Mouse (Mus musculus): ENCODE data around the gene Gm37240.

Gene Gm37240

DNA sequence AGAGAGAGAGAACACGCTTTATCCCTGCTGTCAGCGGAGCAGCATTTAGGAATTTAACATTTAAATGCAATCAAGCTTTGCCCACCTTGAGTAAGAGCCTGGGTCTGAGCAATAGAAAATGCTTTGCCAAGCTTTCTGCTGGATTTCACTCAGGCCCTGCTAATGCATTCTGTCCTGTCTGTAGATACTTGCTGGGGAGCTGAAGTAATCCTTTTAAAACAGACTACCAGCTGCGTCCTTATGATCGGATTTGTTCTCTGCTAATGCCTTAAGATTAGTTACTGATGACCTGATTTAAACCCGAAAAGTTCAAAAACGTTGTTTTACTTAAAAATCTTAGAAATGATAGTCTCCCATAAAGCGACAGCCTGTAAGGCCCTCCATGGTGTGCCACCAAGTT lies 206.2 kb downstream of the Gm37240 start:
- no peak for DNase-seq (ENCODE audit: low read depth, low spot score)

DNA sequence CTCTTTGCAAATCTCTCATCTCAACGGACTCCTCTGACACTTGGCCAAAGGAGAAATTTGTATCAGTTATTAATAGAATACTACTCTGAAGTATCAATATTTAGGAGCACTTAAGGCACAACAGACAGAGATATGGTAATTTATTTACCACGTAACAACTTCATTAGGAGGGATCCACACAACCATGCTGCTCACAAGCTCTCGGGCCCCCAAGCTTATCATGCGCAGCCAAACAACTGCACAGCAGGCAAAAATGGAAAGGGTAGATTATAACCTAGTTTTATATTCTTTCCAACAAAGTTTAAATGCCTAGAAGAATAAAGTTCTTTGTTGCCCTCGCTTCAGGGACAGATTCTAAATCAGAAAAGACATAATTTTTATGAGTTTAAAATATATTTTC lies 207.4 kb downstream of the Gm37240 start:
- no peak for DNase-seq (ENCODE audit: low read depth, low spot score)

DNA sequence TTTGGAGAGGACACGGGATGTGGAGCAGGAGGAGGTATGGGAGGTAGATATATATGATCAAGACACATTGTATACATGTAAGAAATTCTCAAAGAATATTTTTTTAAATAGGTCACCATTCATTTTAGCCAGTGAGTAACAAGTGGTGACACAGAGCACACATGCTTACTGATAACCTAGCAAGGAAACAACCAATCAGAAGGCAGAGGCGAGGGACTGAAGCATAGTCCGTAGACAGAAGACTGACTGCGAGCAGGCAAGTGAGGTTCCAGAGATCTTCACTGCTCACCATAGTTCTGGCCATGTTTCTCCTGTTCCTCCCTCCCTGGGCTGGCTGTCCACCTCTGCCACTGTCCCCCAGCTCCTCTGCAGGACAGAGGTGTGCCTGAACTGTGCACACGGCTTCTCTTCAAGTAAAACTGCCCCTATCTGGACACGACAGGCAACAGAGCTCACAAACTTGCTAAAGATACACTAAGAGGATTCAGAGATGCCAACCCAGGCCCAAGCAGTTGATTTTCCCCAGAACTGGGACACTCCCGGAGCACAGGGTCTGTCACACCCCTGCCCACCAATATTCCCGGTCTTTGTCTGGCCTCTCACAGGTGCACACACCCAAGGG lies 207.9 kb downstream of the Gm37240 start:
- no peak for DNase-seq (ENCODE audit: low read depth, low spot score)

DNA sequence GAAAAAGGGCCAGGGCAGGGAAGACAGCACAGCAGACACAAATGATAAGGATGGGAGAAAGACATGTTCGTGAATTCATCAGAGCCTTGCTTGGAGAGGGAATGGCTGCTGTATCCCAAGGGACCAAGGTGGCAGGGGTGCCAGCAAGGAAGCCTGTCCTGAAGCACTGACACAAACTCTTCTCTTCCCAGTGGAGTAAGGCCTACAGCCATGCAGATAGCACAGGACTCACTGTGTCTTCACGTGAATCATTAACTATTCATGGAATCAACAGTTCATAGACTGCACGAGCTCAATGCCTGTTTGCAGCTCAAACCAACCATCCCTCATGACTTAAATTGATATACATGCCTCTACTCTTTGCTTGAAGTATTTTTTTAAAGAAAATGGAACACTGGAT lies 209.4 kb downstream of the Gm37240 start:
- DNase-seq (ENCODE audit: low read depth, low spot score): no peak

DNA sequence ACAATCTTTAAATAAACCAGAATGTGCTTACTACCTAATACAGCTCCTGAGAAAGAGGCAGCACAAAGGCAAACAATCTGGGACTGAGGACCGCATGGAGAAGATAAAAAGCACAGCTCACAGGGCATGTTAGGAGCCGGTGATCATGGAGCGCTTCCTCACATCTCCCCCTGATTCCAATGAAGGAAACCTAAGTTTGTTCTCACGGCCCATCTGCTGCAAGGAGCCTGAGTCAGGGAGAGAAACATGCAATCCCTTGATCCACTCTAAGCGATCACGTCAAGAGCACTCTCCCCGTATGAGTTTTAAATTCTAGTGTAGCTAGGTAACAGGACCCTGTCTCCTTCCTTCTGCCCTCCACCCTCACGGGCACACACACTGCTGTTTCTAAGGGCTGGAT lies 210.2 kb downstream of the Gm37240 start:
- DNase-seq (ENCODE audit: low read depth, low spot score): no peak

DNA sequence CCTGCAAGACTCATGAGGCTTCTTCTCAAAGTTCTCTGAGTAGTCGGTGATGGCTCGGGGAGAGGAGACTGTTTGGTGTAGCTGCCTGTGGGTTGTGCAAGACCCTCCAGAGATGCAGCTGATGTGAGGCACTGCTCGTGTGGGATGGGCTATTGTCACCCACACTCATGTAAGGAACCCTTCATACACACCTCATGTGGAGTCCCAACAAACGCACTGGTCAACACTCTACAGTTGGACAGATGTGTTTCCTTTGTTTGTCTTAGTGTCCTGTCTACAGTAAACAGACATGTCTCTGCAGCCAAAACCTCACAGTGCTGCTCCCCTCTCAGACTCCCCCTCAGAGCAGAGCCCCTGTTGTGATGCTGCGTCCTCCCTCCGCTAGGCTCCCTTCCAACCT lies 217.5 kb downstream of the Gm37240 start:
- no peak for DNase-seq (ENCODE audit: low read depth, low spot score)

DNA sequence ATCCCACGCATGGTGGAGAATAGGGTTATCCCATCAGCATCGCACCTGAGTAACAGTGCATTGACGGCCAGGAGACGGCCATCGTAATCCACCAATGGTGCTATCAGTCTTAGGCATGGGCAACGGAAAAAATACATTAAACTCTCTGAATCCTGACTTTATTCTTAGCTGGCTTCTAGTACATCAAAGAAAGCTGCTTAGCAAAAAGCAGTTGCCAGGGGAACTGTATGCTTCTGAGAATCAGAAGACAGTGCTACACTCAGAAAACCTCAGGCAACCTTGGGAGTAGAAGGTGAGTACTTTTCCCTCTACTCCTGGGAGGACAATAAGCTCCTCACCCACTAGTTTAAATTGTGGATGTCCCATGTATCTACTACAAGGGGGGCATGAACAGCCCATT lies 219.6 kb downstream of the Gm37240 start:
- no peak for DNase-seq (ENCODE audit: low read depth, low spot score)

DNA sequence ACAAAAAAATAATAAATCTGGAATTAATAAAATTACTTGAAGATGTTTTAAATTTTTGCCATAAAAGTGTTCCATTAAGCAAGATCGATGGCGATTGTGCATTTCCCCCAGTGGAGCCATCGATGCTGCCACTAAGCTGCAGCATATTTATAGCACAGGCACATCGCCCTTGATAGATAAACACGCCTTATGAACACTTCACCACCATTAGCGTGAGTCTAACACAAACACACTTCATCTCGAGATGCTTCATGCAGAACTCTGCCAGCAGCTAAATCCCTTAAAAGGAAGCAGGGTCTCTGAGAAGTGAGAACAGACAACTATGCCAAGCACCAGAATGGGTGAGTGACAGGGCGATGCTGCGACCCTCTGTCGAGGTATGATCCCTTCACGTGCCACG lies 220.6 kb downstream of the Gm37240 start:
- no peak for DNase-seq (ENCODE audit: low read depth, low spot score)

DNA sequence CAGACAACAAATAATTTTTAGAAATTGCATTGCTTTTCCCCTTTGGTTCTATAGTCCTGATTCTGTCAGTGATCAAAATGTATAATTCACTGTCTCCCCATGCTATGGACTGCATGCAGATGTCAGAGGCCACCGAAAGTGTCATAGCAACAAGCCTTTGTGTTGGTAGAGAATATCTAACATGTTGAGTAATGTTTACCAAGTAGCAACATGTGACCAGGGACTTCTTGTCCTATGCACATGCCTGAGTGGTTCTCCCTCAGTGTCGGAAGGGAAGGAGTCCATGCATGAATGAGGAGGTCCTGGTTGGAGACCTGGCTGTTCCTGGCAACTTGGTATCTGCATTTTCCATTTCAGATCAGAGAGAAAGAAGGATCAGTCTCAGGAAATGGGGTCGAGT lies 221.2 kb downstream of the Gm37240 start:
- no peak for DNase-seq (ENCODE audit: low read depth, low spot score)

DNA sequence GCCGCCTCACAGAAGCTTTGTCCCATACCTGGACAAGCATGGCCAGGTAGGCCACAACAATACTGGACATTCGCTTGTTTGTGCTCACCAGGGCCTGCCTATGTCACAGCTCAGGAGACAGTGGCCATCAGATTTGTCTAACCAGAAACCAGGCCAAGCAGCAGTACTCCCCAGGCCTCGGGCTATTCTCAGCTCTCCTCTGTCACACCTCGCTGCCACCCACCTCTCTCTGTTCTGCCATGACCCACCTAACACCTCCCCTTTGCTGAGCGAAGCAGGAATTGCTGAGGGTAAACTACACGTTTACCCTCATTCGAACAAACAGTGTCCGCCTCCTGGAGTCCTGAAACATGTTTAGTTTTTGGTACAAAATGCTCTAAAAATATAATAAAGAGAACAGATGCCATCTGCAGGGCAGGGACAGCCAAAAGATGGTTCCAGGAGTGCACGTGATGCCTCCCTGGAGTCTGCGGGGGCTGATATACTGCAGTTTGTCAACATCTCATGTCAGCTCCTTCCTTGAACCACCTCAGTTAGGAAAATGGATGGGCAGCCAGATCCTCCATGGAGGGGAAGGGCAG lies 222.6 kb downstream of the Gm37240 start:
- DNase-seq (ENCODE audit: low read depth, low spot score): no peak

DNA sequence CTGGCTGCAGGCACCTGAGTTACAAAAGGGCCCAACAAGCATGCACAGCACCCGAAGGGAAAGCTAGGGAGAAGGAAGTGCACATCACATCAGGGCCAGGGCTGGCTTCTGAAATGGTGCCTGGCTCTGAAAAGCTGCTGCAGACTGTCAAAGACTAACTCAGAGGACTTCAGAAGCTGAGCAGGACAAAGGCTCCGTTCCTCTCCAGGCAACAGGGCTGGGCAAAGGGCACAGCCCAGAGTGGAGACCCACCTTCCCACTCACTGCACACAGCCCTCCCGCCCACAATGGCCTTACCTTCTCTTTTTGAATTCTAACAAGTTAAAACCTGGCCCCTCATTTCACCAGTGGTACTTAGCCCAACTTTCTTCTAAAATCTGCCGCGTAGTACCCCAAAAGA lies 223.5 kb downstream of the Gm37240 start:
- no peak for DNase-seq (ENCODE audit: low read depth, low spot score)

DNA sequence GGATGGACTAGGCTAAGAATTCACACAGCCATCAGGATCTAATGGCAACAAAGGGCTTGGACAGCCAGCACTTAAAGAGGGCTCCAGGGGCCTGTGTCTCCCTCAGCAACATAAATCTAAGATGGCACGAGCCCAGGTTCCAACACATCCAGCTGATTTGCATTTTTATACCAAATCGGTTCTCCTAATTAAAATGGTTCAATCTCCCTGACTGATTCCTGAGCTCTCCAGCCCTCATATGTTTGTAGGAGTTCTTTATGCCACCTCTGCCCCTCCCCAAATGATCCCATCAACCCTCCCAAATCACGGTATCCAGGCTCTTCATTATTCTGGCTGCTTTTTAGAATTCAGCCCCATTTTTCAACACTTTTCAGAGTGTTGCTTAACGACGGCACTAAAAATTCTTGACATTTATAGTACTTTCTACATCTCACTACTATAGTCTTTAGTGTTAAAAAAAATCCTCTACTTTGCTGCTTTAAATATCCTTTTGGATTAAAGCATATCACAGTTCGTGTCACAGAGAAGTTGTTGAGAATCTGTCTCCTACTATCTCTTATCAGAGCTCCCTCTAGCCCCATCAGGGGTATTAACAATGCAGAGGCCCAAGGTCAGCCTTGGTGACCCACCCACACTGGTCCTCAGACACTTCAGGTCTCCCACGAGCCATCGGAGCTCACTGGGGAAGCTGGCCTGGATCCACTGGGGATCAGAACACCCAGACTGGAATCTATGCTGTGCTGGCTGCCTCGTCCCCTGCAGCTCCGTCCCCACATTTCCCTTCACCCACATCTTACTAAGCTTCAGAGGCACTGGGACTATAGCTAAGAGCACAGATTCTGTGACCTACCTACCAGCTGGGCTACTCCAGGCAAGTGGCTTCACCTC lies 225.1 kb downstream of the Gm37240 start:
- DNase-seq (ENCODE audit: low read depth, low spot score): no peak

DNA sequence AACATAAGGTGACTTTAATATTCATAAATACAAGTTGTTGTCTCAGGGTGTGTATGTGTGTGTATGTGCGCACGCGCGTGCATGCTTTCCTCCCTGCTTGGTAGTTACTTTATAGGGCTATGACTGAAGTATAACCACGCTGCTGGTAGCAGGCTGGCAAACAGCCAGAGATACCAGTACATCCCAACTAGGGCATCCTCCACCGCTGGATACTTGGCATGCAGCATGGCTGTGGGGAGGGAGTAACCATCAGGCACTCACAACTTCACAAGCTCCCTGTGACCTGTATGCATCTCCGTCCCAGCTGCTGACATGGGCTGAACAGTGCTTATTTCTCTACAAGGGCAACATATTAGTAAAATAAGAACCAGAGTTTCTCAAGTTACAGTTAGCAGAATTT lies 227.6 kb downstream of the Gm37240 start:
- no peak for DNase-seq (ENCODE audit: low read depth, low spot score)

DNA sequence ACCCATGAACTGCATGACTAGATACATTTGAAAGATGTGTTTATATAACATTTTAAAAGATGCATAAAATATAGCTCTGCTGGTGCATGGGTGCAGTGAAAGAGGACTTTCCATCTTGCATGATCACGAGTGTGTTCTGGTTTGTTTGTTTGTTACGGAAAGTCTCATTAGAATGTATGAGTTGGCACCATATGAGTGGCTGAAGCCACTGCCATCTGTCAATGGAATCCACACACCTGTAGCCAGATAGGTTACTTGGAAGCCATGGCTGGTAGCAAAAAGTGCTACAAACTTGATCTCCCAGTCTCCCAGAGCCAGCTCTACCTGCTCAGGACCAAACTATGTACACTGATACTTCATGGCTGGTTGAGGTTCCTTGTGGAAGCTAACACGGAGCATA lies 231.8 kb downstream of the Gm37240 start:
- DNase-seq (ENCODE audit: low read depth, low spot score): no peak

DNA sequence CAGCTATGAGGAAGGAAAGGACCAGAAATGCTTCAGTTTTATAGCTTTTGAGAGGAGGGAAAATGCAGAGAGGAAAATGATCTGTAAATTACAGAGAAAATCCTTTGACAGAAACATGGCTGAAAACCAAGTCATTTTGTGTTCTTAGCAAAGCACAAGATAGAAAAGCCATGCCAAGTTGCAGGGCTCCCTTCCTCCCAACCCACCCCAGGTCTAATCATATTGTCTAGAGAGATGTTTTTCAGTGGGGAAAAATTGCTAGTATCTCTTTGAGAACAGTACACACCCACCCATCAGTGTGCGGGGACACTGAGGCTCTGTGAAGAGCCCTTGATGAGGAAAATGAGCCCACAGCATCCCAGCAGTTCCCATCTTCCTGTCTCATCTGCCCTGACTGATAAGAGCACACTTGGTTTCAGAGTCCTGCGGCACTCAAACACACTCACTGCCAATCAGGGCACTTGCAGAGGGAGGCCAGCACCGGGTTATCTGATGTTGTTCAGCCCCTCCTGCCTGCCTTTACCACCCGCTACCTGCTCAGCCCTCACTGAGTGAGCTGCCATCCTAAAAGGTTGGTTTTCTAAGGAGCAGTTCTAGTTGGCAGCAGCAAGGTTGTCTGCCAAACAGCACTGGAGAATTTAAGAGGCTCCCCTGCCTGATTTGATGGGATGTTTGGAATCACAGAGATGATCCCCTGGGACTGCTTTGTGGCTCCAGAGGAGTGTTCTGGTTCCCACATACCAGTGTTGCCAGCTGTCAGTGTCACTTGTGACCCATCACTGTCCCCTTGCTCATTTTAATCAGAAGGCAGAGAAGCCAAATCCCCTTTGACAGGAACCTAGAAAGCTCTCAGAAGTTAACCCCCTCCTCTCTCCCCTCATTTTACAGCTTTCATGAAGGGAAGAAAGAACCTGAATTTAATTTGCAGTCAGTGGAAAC lies 234.3 kb downstream of the Gm37240 start:
- DNase-seq (ENCODE audit: low read depth, low spot score): no peak

DNA sequence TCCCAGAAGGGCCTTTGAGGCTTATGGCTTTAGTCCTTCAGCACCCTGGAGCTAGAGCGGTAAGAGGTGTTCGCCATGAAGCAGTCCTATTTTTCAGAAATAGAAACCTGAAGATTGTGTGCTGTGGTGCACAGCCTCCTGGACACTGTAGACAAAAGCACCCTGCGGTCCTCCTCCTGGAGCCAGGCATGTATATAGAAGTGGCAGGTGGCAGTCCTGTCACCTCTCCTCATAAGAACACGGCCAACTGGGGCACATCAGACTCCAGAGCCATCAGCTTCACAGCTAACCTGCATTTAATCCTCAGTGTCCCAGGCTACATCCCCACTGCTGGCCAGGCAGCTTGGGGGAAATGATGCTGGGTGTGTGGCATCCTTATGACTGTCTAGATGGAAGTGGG lies 238.1 kb downstream of the Gm37240 start:
- no peak for DNase-seq (ENCODE audit: low read depth, low spot score)

DNA sequence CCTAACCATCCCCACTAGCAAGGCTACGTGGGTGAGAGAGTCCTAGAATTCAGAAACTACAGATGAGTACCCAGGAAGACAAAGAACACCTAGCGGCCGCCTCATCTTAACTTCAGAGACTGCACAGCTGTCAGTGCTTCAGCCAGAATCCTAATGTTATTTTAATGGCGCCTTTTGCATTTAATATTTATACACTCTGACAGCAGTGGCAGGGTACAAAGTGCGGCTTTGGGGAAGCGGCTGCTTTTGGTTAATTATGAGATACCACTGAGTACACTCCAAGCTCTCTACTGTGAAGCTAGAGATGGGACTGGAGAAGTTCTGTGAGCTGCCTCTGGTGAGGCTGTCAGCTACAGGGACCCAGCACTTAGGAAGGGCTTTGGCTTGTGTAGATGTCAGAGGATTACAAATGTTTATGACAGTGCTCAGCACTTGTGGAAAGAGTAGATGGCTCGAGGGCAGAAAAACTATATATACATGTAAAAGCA lies 241.8 kb downstream of the Gm37240 start:
- no peak for DNase-seq (ENCODE audit: low read depth, low spot score)

DNA sequence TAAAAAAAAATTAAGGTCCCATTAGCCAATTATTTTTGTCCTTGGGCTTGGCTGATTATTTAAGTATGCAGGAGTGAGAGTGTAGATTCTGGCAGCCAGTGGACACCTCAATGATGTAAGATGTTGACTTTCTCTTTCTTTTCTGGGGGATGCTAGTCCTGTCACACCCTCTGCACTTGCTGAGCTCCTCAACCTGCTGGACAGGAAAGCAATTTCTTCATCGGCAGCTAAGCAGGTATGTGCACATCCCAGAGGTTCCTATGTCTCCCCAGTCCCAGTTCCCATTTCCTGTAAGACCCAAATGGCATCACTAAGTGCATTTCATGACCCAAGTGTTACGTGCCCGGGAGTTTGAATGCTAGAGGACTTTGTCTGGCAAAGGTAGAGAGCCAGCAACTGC lies 242.5 kb downstream of the Gm37240 start:
- DNase-seq (ENCODE audit: low read depth, low spot score): no peak

DNA sequence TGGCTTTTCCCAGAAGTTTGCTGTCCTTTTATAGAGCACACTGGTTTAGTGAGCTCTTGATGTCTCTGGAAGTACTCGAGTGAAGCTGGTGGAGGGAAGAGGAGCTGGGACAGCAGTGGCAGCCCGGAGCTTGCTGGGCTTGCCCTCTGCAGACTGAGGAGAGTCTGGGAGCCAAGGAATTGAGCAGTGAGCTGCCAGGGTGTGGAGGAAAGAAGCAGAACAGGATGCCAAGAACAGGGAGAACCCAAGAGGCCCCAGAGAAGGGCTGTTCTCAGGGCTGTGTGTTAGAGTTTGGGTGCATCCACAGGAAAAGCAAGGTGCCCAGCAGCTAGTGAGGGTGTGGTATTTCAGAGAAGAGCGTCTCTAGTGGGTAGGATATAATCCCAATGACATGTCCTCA lies 245.6 kb downstream of the Gm37240 start:
- DNase-seq (ENCODE audit: low read depth, low spot score): no peak

DNA sequence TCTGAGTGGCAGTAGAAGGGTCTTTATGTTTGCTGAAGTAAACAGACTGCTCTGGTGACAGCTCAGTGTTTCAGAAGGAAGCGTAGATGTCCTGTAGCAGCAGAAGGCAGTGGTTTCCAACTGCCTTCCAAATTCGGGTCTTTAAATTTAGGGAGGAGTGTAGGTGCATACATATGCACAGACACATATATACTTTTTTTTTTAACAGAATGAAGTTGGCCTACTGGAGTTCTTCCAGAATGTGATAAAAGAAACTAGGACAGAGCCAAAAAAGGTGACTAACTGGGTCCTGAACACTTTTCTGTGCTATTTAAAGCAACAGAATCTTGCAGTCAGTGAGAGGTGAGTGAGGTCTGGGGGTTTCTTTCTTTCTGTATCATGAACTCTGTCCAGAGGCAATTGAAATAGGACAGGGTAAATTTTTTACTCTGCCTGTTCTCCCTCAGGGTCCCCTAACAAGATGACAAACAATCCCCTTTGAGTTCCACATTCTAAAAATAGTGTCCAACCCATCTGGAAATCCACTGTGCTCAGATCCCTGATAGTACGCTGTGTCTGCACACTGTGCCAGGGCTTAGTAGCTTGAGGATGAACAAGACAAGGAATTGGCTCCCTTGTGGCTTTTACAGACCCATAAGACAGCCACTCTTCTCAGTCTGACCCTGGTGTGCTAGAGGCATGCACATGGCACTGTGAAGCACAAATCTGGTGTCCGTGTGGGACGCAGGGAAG lies 250.4 kb downstream of the Gm37240 start:
- no peak for DNase-seq (ENCODE audit: low read depth, low spot score)

DNA sequence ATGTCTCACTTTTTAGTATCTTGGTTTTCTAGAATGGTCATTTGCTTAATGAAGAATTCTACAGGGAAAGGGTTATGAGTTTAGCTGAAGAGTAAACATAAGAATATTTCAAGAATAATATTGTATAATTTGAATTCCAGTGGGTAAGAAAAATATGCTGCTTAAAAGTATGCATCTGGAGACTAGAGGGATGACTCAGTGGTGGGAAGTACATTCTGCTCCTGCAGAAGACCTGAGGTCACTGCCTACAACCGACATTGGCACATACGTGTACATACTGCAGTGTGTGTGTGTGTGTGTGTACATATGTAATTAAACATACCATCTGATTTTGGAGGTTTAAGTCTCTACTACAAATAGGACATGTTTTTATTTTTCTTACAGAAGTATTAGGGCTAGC lies 251.7 kb downstream of the Gm37240 start:
- DNase-seq (ENCODE audit: low read depth, low spot score): no peak

All from mesoderm, embryonic 11.5 days (tissue).